Mouse (Mus musculus) G1E (cell line): ENCODE results near the gene Slc25a47. TPM values are rescaled to one million over a fixed set of nuclear protein-coding genes. Genes with fewer than 3 reads are reported as not detected.

Experiments used
- ATAC-seq: 2 replicates; pipeline ENCODE4 v1.8.0; 2016; ENCODE audit warnings: mild to moderate bottlenecking; ENCODE audit not compliant: insufficient number of reproducible peaks, poor library complexity, low FRiP score, severe bottlenecking; ENCODE audit errors: extremely low read depth
- DNase-seq: peaks from one replicate; pipeline ENCODE4 v3.0.0; 2012; ENCODE audit warnings: low spot score
- H3K27me3 ChIP-seq: 2 replicates; pipeline ENCODE4 v1.6.1; 2012; ENCODE audit warnings: mild to moderate bottlenecking, low read length, inconsistent platforms; ENCODE audit not compliant: insufficient read depth
- H3K36me3 ChIP-seq: replicated peaks from 2 replicates; pipeline ENCODE3; 2012; ENCODE audit warnings: mild to moderate bottlenecking, inconsistent platforms
- H3K4me1 ChIP-seq: 2 replicates; pipeline ENCODE4 v1.6.1; 2012; ENCODE audit warnings: low read depth, low read length, inconsistent platforms, mixed read lengths; ENCODE audit not compliant: insufficient read depth
- H3K4me3 ChIP-seq: 2 replicates; pipeline ENCODE4 v1.5.1; 2012; ENCODE audit warnings: low read depth, mild to moderate bottlenecking, inconsistent platforms, low read length, moderate library complexity, mixed read lengths
- H3K9me3 ChIP-seq: replicated peaks from 2 replicates; pipeline ENCODE4 v1.6.1; 2012; ENCODE audit warnings: inconsistent platforms
- CTCF ChIP-seq: IDR thresholded peaks from 2 replicates; pipeline ENCODE4 v1.5.1; 2012; ENCODE audit warnings: low read depth, low read length, inconsistent platforms, mixed read lengths
- GATA1 ChIP-seq: IDR thresholded peaks from 2 replicates; pipeline ENCODE4 v1.6.1; 2012; ENCODE audit warnings: borderline replicate concordance, low read length, inconsistent platforms, mixed read lengths
- GATA2 ChIP-seq: IDR thresholded peaks from 2 replicates; pipeline ENCODE4 v1.6.1; 2012; ENCODE audit warnings: low read depth, low read length, inconsistent platforms, borderline replicate concordance
- POLR2AphosphoS5 ChIP-seq: IDR thresholded peaks from 2 replicates; pipeline ENCODE4 v1.6.1; 2012; ENCODE audit warnings: low read depth, low read length, inconsistent platforms; ENCODE audit not compliant: insufficient replicate concordance
- TAL1 ChIP-seq: conservative IDR thresholded peaks from 2 replicates; pipeline ENCODE4 v1.6.1; 2012; ENCODE audit warnings: low read depth, low read length, inconsistent platforms, mixed read lengths
- polyA plus RNA-seq: library from polyadenylated mRNA; stranded (reverse); fragments of >175 nt; gene quantifications from 2 replicates; pipeline ENCODE4 v1.2.3, GENCODE M21; 2012
- total RNA-seq, 2 experiments: library from RNA; stranded (forward) in 1 of 2; stranded (reverse) in 1 of 2; fragments of 200-1000 nt in 1 of 2; fragments of >200 nt in 1 of 2; fragmentation: Nextera tagmentation in 1 of 2; gene quantifications; 2 replicates each; pipeline ENCODE4 v1.2.3; 2014 to 2017

The Slc25a47 gene
- total and polyA plus RNA-seq, 3 experiments = 0.65 to 4.6 (median 4.2) TPM

DNA sequence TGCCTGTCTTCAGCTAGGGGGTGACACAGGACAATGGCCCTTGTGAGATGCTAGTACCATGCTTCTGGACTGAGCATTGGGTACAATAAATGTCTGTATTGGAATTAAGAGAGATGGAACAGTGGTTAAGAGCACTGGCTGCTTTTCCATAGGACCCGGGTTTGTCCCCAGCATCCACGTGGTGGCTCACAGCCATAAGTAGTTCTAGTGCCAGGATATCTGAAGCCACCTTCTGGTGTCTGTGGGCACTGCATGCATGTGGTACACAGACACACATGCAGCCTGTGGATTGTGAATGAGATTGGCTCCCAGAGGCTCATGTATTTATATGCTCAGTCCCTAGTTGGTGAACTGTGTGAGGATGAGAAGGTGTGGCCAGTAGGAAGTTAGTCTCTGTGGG is 33.7 kb downstream of the Slc25a47 start:
- DNase-seq (no peak), ATAC-seq (no peak)
- Histone ChIP-seq H3K4me3 (no peak overlapping the region), H3K27me3 (no peaks in the 10 kb centered on the region), H3K36me3 (peaks cover 97% of the 10 kb centered on the region), H3K9me3 (no peaks in the 10 kb centered on the region), H3K4me1 (no peaks in the 10 kb centered on the region)
- TF ChIP-seq CTCF (no peak), GATA2 (no peak), GATA1 (no peak), POLR2AphosphoS5 (no peak), TAL1 (no peak)

GRCm38 (mm10) chr12:108873122-108873521 is 37.3 kb downstream of the Slc25a47 start:
- ATAC-seq = no peak
- Histone ChIP-seq H3K27me3 (no peaks in the 10 kb centered on the region), H3K36me3 (peaks cover 97% of the 10 kb centered on the region), H3K4me3 (no peak overlapping the region), H3K9me3 (no peaks in the 10 kb centered on the region), H3K4me1 (no peaks in the 10 kb centered on the region)
- TF ChIP-seq CTCF = no peak
- TF ChIP-seq GATA1 = no peak
- TF ChIP-seq TAL1 = no peak
- no peak for TF ChIP-seq POLR2AphosphoS5
- no peak for TF ChIP-seq GATA2
- no peak for DNase-seq

DNA sequence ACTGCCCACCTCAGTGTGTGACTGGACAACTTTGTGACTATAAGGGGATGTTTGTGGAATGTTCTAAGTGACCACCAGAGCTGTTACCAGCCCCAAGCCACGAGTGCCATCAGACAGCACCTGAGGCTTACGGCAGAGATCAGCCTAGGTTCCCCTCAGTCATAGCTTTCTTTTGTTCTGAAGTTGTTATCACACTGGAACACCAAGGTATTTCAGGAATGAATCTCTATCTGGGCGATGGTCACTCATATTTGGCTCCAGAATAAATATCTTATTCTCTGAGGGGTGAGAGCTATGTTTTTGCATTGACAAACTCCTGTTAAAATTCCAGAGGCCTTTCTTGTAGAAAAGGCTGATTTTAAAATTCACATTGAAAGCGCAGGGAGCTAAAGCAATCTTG is 43.3 kb downstream of the Slc25a47 start:
- no peaks in the 10 kb centered on the region for H3K27me3 ChIP-seq
- TF ChIP-seq POLR2AphosphoS5 = no peak
- TF ChIP-seq TAL1 = no peak
- TF ChIP-seq CTCF = no peak
- TF ChIP-seq GATA2 = no peak
- no peak for TF ChIP-seq GATA1
- no peak for DNase-seq
- no peak for ATAC-seq
- H3K36me3 ChIP-seq = peaks cover 99% of the 10 kb centered on the region
- no peak overlapping the region for H3K4me3 ChIP-seq
- H3K9me3 ChIP-seq = no peaks in the 10 kb centered on the region
- H3K4me1 ChIP-seq = peaks cover 2% of the 10 kb centered on the region; the same call in 1 of the 2 replicates

GRCm38 (mm10) chr12:108880606-108881005 is 44.8 kb downstream of the Slc25a47 start:
- Histone ChIP-seq H3K27me3 (no peaks in the 10 kb centered on the region), H3K4me3 (no peak overlapping the region), H3K4me1 (peaks cover 2% of the 10 kb centered on the region; the same call in 1 of the 2 replicates), H3K9me3 (no peaks in the 10 kb centered on the region), H3K36me3 (peaks cover 99% of the 10 kb centered on the region)
- no peak for DNase-seq
- no peak for ATAC-seq
- TF ChIP-seq POLR2AphosphoS5 (no peak), TAL1 (no peak), CTCF (no peak), GATA2 (no peak), GATA1 (no peak)

DNA sequence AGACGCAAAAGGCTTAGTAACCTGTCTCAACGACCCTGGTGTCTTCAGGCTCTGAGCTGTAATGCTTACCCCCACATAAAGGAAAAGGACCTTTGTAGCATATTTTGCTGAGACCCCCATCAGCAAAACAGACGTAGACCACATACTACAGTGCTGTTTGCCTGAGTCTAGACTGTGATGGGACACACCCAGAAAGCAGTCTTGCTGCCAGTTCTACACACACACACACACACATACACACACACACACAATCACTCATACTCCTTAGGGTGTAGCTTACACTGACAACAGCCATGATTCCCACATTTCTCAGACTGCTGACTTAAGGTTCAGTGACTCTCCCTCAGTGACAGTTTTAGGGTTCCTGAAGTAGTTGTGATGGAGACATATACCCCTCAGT is 45.3 kb downstream of the Slc25a47 start:
- no peaks in the 10 kb centered on the region for H3K27me3 ChIP-seq
- no peaks in the 10 kb centered on the region for H3K9me3 ChIP-seq
- no peak for ATAC-seq

GRCm38 (mm10) chr12:108882776-108883175 is 46.9 kb downstream of the Slc25a47 start:
- H3K9me3 ChIP-seq = no peaks in the 10 kb centered on the region
- H3K36me3 ChIP-seq = peaks cover 99% of the 10 kb centered on the region
- TF ChIP-seq GATA2 (no peak), GATA1 (no peak), CTCF (no peak), POLR2AphosphoS5 (no peak), TAL1 (no peak)

More for the DNA sequence above, 45.3 kb downstream of the Slc25a47 start:
- Histone ChIP-seq H3K36me3 (peaks cover 99% of the 10 kb centered on the region), H3K4me1 (peaks cover 2% of the 10 kb centered on the region; the same call in 1 of the 2 replicates), H3K4me3 (no peak overlapping the region)
- DNase-seq = no peak
- no peak for TF ChIP-seq GATA1
- TF ChIP-seq TAL1 = no peak
- TF ChIP-seq CTCF = no peak
- no peak for TF ChIP-seq POLR2AphosphoS5
- no peak for TF ChIP-seq GATA2

DNA sequence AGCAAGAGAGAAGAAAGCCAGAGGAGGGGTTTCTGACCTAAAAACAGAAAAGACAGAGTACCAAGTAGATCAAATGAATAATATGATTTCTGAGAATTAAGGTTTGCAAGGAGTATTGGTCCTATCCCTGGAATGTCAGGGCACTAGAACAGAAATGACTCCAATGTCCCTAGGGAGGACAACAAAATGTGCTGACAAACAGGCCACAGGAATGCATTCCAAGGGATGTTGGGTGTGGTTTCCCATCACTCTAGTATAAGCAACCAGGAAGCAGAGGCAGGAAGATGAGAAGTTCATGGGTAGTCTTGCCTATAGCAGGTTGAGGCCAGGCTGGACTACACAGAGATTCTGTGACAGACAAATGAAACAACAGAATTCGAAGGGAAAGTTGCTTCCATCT is 50.1 kb downstream of the Slc25a47 start:
- peaks cover 99% of the 10 kb centered on the region for H3K36me3 ChIP-seq

More at GRCm38 (mm10) chr12:108882776-108883175, 46.9 kb downstream of the Slc25a47 start:
- H3K27me3 ChIP-seq = no peaks in the 10 kb centered on the region
- H3K4me3 ChIP-seq = no peak overlapping the region
- DNase-seq (no peak), ATAC-seq (no peak)
- peaks cover 2% of the 10 kb centered on the region; the same call in 1 of the 2 replicates for H3K4me1 ChIP-seq

More for the DNA sequence above, 50.1 kb downstream of the Slc25a47 start:
- Histone ChIP-seq H3K4me3 (no peak overlapping the region), H3K27me3 (no peaks in the 10 kb centered on the region), H3K4me1 (peaks cover 14% of the 10 kb centered on the region), H3K9me3 (no peaks in the 10 kb centered on the region)
- no peak for TF ChIP-seq CTCF
- no peak for TF ChIP-seq TAL1
- no peak for TF ChIP-seq GATA2
- no peak for TF ChIP-seq GATA1
- no peak for TF ChIP-seq POLR2AphosphoS5
- no peak for DNase-seq
- no peak for ATAC-seq
